Mouse (Mus musculus) adrenal gland, postnatal 10 days (tissue): ENCODE results near the gene Ccnf. TPM values are rescaled to one million over a fixed set of nuclear protein-coding genes. Genes with fewer than 3 reads are reported as not detected.
A peak's percentile ranks its signal among the peaks of the same experiment; 100 is the strongest.

ENCODE experiments used
- DNase-seq: peaks from one replicate; pipeline ENCODE4 v3.0.0; 2021; ENCODE audit warnings: mixed read lengths
- microRNA-seq: library from miRNA; unstranded; fragments of <30 nt; microRNA quantifications from one replicate; pipeline ENCODE4 v1.2.0, GENCODE M21; 2021
- total RNA-seq, 2 experiments: library from RNA; stranded (reverse); gene quantifications; 2 replicates each; pipeline ENCODE4 v1.2.3; 2021

The Ccnf gene
- total RNA-seq, 2 experiments from 2014 or later, result 10.0 to 15.9 TPM

- DNase-seq, result peak; percentile 51
Measured at GRCm38 (mm10) chr17:24203611-24204534, 47.4 kb downstream of the Ccnf start.

- DNase-seq, result no peak
Measured at GRCm38 (mm10) chr17:24203068-24203467, 48.2 kb downstream of the Ccnf start.

- DNase-seq, result no peak
Measured at GRCm38 (mm10) chr17:24201092-24201491, 50.2 kb downstream of the Ccnf start.

GRCm38 (mm10) chr17:24199741-24200140, 51.5 kb downstream of the Ccnf start:
- DNase-seq, result no peak

- DNase-seq, result no peak
Measured at GRCm38 (mm10) chr17:24199252-24199651, 52.0 kb downstream of the Ccnf start.

GRCm38 (mm10) chr17:24197032-24197824, 54.1 kb downstream of the Ccnf start:
- DNase-seq, result no peak

GRCm38 (mm10) chr17:24195349-24195748, 55.9 kb downstream of the Ccnf start:
- no peak for DNase-seq

GRCm38 (mm10) chr17:24193769-24194168, 57.5 kb downstream of the Ccnf start:
- no peak for DNase-seq

GRCm38 (mm10) chr17:24193268-24193667, 58.0 kb downstream of the Ccnf start:
- DNase-seq, result no peak

GRCm38 (mm10) chr17:24192848-24193247, 58.4 kb downstream of the Ccnf start:
- no peak for DNase-seq

GRCm38 (mm10) chr17:24191481-24191880, 59.8 kb downstream of the Ccnf start:
- DNase-seq, result no peak

- DNase-seq, result no peak
Measured at GRCm38 (mm10) chr17:24190934-24191333, 60.4 kb downstream of the Ccnf start.

- no peak for DNase-seq
Measured at GRCm38 (mm10) chr17:24174259-24174658, 77.0 kb downstream of the Ccnf start.

- peak; percentile 80 for DNase-seq
Measured at GRCm38 (mm10) chr17:24173423-24173822, 77.9 kb downstream of the Ccnf start.

Small RNA genes lying within 50 kb of the gene (microRNA-seq; reads per million reads assigned to microRNA genes)
- gene Mir5134 (3.2 reads per million), gene Mir6965 (not detected)

Other genes starting within 250 kb of the Ccnf start
- under 1 TPM; 0.70 to 0.99 TPM for gene Prss27, start 213.3 kb downstream of the Ccnf start, total RNA-seq
- 10 to 100 TPM; 19.1 to 23.0 TPM for gene Kctd5, start 178.0 kb downstream of the Ccnf start, total RNA-seq
- gene Pdpk1, start 100.6 kb downstream of the Ccnf start, total RNA-seq, result 10 to 100 TPM; 46.8 to 53.3 TPM
- gene Amdhd2, start 87.7 kb downstream of the Ccnf start, total RNA-seq, result 10 to 100 TPM; 36.6 to 44.2 TPM
- 100 to 1,000 TPM; 286 to 329 TPM for gene Atp6v0c, start 81.8 kb downstream of the Ccnf start, total RNA-seq
- gene Tbc1d24, start 45.9 kb downstream of the Ccnf start, total RNA-seq, result 10 to 100 TPM; 12.0 to 16.4 TPM
- gene Ntn3, start 42.0 kb downstream of the Ccnf start, total RNA-seq, result 1 to 10 TPM; 3.1 to 4.2 TPM
- gene Tedc2, start 30.6 kb downstream of the Ccnf start, total RNA-seq, result 1 to 10 TPM; 7.2 to 9.8 TPM
- under 1 TPM in 1 of 2 experiments, not detected in 1; 0.09 TPM for gene Abca17, start 99.6 kb upstream of the Ccnf start, total RNA-seq
- 10 to 100 TPM; 21.8 to 28.3 TPM for gene Abca3, start 100.5 kb upstream of the Ccnf start, total RNA-seq
- 100 to 1,000 TPM in 1 of 2 experiments, 10 to 100 TPM in 1; 79.5 to 103 TPM for gene Rnps1, start 163.1 kb upstream of the Ccnf start, total RNA-seq
- gene Eci1, start 175.2 kb upstream of the Ccnf start, total RNA-seq, result 100 to 1,000 TPM; 654 to 683 TPM
- 1 to 10 TPM in 1 of 2 experiments, under 1 TPM in 1; 0.96 to 3.0 TPM for gene Dnase1l2, start 191.6 kb upstream of the Ccnf start, total RNA-seq
- gene E4f1, start 218.8 kb upstream of the Ccnf start, total RNA-seq, result 10 to 100 TPM; 19.0 to 25.2 TPM
- 10 to 100 TPM; 44.0 to 49.2 TPM for gene Pgp, start 218.9 kb upstream of the Ccnf start, total RNA-seq
- gene Bricd5, start 222.4 kb upstream of the Ccnf start, total RNA-seq, result under 1 TPM; 0.36 to 0.51 TPM
- gene Mlst8, start 227.6 kb upstream of the Ccnf start, total RNA-seq, result 10 to 100 TPM; 20.3 to 23.9 TPM
- gene Caskin1, start 237.1 kb upstream of the Ccnf start, total RNA-seq, result 10 to 100 TPM; 11.1 to 26.5 TPM